Mouse (Mus musculus) lung, postnatal 4 days (tissue): ENCODE data around the gene Znrd1.
A peak's percentile ranks its signal among the peaks of the same experiment; 100 is the strongest.
"Not testable (repeated sequence)": the region's sequence is repeated elsewhere in the genome, so short reads cannot be mapped to it uniquely, and the experiment has no call there.

Experiments used
- DNase-seq, 2 experiments: peaks; one replicate each; pipeline ENCODE4 v3.0.0; 2021

The Znrd1 gene

DNA sequence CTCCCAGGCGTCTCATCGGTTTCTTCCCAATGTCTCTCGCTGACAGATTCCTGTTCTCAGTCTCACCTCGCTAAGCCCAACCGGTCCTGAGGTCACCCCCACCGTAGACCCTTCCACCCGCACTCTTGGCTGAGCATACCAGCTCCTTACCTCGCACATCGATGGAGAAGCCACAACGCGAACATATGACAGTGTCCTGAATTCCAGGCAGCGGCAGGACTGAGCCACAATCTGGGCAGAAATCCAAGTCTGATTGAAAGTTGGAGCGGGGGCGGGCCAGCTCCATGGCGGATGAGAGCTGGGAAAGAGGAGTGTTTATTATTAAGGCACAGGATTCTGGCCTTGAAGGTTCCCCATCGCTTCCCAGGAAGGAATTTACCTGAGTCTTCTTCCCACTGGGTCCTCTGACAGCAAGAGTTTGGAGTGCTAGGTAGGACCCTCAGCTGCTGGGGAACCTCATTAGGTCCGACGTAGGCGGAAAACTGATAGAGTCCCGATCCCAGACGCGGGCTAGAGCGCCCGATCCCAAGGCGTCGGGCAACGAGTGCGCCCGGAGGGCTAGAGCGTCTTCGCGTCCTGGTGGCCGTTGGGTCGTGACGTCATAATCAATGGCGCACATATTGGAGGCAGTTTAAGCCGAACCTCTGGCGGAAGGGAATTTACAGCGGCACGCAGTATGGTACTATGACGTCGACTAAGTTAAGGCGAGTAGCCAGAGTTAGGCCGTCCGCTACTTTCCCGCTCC, at the start of gene Znrd1, which contains the start of gene Znrd1as:
Gene Znrd1 (minus strand): TSS at position 561 of the 745 bp plus-strand sequence.
Gene Znrd1as (plus strand): TSS at position 594 of the 745 bp plus-strand sequence.
- DNase-seq, result peak; percentile 94 to 96

DNA sequence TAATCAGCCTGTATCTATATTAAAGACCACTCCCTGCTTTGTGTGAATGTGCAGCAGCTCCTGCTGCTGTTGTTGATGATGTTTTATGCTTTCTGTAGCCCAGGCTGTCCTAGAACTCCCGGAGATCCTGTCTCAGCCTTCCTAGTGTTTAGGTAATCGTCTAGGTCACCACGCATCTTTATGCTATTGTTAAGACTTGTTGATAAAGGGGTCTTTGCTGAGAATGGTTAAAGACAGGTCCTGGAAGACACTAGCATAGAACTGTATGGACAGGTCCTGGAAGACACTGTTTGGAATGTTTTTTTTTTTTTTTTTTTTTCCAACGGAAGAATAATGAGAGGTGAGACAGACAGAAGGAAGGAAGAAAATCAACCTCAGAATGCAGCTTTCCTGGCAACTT, 45.0 kb upstream of the Znrd1 start:
- no peak for DNase-seq

DNA sequence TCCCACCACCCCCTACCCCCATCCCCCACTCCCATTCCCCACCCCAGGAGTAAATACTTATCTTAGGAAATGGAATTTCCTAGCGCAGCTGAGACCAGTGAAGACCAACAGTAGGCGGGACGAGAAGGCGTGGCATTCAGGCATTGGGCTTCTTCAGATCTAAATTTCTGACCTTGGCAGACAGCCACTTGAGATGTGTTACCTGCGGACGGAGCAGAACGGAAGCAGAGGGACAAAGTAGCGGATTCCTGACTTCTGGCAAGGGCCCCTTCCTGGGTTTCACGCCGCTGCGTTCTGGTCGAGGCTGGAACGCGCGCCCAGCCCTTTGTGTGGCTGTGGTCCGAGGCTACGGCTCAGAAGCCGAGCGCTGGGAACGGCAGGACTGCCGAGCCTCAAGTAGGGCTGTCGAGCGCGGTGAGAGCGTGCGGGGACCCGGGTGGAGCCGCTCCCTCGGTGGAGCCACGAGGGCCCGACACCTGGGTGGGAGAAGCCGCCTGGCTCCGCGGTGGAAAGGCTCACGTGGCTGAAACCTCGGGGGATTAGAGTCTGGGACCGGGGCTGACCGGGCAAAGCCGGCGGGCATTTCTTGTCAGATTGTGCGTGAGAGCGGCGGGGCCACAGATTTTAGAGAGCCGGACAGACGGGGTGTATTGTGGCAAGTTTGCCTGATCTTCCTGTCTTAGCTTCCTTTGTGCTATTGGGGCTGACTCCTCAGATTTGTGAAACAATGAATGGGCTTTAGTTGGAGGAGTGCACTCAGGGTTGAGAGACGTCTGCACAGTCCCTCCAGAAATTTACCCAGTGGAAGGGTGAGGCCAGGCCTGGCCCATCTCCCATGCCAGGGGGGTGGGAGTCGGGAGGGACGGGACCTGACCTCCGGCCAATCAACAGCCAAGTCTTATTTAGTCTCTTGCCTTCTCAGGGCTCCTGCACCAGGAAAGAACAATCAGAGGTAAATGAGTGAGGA, 44.3 kb upstream of the Znrd1 start:
- DNase-seq, result peak; percentile 77 to 87

DNA sequence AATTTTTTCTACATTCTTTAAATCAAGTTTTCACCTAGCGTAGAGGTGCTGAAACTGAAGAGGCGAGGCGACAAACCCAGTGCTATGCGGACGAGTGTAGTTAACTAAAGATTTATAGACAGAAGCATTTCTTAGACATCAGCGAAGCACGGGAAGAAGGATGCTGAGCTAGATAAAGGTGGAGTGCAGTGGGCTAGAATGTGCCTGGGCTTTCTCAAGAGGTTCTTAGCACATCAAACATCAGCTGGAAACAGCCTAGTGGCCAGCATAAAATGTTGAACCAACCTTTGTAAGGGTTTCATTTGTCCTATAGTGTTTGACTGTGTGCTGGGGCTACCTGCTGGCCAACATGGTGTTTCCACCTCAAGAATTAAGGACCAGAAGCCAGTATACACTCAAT, 42.5 kb upstream of the Znrd1 start, which contains the start of gene Zfp57:
Gene Zfp57 (plus strand): TSS at position 301 of the 400 bp plus-strand sequence.
- DNase-seq, result no peak

DNA sequence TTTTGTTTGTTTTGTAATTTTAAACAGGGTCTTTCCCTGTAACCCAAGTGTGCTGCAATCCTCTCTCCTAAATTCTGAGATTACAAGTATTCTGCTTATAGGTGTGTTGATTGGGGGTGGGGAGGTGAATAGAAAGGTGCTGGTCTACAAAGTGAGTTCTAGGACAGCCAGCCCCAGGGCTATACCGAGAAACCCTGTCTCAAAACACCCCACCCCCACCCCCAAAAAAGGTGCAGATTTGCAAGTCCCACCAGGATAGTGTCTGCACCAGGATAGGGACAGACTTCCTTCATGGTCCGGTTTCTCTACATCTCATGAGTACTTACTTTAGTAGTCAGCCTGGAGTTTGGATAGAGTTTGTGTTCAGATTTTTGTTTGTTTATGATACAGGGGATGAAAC, 40.1 kb upstream of the Znrd1 start:
- no peak for DNase-seq

DNA sequence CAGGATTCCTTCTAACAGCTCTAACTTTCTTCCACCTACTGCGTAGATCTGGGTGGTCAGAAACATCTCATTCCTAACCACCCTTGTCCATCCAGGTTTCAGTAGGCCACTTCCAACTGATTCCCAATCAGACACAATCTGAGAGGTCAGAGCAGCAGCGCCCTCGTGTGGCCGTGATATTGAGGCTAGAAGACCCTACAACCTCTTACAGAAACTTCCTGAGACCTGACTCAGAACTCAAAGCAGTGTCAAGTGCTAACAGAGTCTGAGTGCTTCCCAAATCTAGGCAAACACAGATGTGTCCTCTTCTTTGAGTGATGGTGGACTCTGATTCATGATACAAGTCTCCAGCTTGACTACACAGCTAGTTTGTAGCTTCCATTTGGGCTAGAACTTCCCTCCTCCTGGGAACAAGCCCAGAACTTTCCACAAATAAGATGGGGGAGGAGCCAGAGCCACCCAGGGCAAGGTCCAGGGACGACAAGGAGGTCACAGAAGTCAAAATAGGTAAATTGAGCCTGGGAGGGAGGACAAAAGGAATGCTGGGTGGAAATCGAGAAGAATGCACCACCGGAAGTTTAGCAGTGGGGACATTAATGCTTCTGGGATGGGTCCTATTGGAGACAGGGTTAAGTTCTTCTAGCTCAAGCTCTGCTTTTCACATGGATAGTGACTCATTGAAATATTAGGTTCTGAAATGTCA, 38.8 kb upstream of the Znrd1 start:
- peak; percentile 78 to 86 for DNase-seq

DNA sequence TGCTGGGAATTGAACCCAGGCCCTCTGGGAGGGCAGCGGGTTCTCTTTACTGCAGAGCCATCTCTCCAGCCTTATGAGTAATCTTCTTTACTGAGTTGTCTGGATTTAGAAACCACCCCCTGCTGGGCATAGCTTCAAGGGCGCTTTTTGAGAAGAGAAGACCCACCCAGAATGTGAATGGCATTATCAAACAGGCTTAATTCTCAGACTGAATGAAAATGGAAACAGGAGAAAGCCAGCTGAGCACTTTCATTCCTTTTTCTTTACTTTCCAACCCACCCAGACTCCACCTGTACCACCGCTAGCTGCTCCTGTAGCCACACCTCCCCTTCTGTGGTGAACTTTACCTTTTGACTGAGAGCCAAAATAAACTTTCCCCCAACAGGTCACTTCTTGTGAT, 37.1 kb upstream of the Znrd1 start:
- no peak for DNase-seq

DNA sequence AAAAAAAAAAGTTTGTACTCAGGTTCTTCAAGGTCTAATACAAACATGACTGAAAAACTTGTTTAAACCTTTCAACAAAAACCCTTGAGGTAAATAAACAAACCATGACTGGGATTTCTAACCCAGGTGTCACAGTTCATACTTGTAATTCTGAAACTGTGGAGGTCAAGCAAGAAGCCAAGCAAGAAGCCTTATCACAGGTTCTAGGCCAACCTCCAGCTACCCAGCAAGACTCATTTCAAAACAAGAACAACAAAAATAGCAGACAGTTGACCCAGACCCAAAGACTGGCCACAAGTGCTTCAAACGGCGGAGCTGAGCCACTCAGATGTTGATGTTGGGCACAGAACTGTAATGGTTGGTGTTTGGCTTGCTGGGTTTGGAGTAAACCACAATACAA, 36.2 kb upstream of the Znrd1 start:
- DNase-seq, result no peak

DNA sequence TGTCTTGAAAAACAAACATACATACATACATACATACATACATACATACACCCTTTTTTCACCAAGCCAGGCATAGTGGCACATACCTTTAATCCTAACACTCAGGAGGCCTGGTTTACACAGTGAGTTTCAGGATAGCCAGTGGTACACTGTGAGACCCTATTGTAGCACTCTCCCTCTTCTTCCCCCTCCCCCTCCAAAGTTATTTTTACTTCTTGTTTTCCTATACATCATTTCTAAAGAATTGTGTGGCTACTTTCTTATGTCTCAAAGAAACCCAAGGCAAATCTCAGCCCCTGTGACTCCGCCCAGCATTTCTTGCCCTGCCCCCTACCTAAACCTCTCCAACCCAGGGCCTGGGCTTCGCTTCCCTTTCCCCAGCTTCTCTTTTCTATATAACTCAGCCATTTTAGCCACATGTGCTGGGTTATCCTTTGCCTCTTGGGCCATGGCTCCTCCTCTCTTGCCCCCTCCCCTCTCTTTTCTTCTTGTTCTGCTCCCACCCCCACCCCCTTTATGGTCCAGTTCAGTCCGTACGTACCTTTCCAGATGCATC, 35.5 kb upstream of the Znrd1 start:
- DNase-seq, result no peak

DNA sequence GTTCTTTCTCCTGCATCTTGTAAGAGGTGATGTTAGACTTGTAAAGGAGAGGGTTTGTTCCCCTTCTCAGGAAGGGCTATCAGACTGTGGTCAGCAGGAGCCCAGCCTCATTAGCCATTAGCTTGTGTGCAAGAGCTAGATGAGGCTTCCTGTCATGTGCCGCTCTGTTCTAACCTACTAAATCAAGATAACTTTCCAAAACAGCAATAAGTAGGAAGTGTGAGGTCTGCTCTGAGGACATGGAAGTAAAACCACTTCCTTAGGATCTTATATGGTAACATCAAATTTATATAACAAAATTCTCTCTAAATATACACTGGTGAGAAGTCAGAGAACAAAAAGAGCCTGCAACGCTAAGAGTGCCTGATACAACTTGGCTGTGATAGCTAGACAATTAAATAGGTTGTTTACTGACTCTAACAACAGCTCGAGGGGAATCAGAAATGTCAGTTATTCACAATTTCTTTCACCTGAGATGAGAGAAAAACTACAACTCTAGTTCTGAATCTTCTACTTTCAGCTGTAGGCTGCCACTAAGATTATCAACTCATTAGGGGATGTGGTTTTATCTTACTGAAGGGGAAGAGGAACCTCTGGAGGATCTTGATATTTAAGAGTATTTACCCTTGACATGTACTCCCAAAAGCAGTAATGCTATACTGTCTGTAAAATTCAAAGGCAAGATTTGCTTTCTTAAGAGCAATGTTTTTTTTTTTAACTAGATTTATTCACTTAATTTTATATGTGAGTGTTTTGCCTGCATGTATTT, 34.2 kb upstream of the Znrd1 start:
- no peak for DNase-seq

DNA sequence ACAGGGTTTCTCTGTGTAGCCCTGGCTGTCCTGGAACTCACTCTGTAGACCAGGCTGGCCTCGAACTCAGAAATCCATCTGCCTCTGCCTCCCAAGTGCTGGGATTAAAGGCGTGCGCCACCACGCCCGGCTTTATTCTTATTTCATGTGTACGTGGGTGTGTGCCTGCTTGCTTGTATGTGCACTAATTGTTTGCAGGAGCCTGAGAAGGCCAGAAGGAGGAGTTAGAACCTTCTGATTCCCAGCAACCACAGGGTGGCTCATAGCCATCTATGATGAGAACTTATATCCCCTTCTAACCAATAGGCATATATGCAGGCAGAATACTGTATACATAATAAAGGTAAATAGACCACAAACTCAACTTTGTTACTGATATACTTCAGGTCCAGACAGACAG, 32.3 kb upstream of the Znrd1 start:
- DNase-seq, result not testable (repeated sequence)

DNA sequence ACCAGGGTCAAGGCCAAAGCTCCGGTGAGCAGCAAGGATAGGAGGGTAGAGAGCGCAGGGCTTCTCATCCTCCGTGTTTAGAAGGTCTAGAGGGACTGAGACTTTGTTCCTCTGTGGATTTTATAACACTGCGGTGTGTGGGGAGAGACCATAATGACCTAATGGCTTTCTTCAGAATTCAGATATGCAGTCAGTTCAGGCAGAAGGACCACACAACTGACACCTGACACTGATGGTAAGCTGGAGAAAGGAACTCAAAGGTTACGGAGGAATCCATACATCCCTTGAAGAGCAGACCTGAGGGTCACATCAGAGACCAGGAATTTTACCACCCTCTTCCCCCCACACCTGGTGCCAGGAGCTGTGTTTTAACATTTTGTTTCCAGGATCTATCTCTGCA, 31.1 kb upstream of the Znrd1 start, which contains the start of gene H2-M5:
Gene H2-M5 (minus strand): TSS at position 101 of the 400 bp plus-strand sequence.
- no peak for DNase-seq

DNA sequence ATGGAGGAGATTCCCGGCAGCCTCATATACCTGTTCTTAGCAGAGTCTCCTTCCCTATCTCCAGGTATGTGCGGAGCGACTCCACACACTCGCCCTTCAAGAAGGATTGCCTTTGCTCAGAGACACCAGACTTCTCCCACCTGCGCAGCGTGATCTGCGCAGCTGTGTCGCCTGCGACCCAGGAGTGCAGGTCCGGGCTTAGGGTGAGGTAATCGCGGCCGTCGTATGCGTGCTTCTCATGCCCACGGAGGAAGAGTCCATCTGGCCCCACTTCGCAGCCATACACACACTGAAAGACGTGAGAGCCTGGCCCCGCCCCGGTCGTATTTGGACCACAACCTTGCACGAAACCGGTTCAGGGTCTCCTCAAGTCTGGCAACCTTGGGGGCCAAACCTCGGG, 30.1 kb upstream of the Znrd1 start:
- no peak for DNase-seq

DNA sequence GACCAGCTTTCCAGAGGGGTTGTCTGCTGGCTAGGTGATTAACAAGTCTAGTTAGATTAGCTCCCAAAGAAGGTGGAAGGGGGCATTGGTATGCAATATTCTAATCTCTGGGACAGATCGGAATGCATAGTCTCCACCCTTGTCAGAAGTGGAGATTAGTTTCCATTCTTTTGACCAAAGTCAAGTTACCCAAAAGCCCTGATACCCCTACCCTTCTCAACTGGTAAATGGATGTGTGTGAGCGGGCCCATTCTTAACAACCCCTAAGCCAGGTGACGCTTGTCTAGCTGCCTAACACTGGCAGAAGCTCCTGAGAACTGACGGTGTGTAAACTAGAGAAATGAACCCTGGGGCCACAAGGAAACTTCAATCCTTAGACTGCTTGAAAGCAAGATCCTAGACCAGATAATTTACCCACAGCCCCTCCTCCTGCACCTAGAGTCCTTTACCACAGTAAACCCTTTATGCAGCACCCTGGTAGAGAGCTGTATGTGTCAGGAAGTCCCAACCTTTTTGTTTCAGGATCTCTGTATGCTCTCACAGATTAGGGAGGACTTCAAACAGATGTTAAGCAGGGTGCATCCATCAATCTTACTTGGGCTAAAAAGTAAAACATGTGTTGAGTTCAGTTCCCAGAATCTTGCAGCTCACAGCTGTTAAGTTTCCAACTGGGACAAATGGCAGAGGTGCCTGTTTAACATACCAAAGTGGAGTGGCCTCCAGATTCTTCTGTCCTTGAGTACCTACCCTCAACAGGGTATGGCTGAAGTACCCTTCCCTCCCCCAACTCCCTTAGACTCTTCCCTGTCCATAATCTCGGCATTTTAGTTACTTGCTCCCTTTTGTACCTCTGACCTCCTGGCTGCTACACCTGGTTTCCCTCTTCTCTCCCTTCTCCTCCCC, 24.1 kb upstream of the Znrd1 start:
- no peak for DNase-seq

DNA sequence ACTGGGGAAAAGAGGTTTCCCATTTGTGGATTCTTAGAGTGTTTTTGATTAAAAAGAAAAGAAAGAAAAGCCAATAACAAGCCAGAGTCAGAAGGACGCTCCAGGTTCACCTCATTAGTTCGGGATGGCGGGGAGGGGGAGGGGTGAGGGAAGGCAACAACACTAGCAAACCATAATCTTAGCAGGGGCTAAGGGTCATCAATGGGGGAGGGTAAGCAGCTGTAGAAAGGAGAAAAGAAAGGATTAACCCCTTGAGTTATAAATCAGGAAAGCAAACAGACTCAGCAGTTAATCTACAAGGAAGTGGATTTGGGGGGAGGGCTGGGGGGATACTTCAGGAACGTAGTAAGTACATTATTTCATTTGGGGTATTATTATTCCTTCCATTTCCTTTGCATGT, 23.5 kb upstream of the Znrd1 start:
- DNase-seq, result no peak

DNA sequence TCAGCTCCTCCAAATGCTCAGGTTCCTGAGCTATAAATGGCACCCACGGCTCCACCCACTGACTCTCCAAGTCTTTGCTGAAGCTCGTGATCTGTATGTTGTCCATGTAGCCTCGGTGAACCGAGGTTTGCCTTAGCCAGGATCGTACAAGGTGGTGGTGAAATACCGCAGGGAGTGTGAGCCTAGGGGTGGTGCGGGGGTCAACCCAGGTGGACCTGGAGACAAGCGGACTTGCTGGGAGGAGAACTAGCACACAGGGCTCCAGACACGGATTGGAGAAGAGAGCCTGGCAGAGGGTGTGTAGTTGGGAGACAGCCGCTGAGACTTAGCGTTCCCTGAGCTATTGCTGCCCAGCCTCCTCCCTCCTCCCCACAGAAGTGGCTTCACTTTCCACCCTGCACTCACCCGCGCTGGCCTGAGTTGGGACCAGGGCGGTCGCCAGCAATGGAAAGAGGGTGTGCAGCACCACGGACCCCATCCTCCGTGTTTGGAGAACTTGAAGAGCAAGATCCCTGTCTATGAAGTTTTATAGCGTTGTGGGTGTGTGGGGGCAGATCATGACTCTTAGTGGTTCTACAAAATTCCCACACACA, 23.0 kb upstream of the Znrd1 start, which contains the start of gene 2410137M14Rik:
Gene 2410137M14Rik (minus strand): TSS at position 17 of the 593 bp plus-strand sequence.
- DNase-seq, result peak in 1 of 2 experiments; percentile 31

DNA sequence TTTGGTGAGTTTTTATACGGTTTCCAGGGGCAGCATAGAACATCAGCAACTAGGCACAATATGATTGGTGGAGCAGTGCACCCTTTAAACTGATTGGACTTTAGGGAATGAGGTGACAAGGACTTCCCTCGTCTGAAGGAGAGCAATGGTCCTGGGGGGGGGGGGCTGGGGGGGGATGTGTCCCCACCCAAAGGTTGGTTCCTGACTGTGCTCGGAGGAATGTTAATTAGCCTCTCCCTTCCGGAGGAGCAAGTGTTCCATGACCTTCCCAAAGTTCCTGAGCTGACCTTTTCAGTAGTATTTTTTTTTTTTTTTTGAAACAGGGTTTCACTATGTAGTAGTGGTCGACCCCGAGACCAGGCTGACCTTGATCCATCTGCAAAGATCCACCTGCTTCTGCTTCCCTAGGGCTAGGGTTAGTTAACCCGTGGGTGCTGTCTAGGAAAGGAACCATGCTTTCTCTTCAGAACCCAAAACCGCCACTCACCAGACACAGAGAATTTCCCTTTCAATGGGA, 15.0 kb upstream of the Znrd1 start:
- no peak for DNase-seq

DNA sequence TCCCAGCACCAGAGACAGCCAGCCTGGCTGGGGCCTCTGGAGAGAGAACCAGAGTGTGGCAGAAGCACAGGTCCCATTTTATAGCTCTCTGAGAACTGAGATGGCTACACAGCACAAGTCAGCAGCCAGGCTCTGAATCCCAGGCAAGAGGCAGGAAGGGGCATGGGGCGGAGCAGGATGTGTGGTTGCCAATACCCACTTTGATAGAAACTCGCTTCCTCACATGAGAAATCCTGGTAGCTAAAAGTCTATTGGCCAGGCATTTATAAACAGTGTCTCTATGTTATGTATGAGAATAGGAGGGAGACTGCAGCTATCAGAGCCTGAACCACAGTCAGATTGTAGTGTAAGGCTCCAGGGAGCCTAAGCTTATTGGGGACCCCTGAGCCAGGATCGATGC, 14.4 kb upstream of the Znrd1 start:
- DNase-seq, result peak in 1 of 2 experiments; percentile 35

DNA sequence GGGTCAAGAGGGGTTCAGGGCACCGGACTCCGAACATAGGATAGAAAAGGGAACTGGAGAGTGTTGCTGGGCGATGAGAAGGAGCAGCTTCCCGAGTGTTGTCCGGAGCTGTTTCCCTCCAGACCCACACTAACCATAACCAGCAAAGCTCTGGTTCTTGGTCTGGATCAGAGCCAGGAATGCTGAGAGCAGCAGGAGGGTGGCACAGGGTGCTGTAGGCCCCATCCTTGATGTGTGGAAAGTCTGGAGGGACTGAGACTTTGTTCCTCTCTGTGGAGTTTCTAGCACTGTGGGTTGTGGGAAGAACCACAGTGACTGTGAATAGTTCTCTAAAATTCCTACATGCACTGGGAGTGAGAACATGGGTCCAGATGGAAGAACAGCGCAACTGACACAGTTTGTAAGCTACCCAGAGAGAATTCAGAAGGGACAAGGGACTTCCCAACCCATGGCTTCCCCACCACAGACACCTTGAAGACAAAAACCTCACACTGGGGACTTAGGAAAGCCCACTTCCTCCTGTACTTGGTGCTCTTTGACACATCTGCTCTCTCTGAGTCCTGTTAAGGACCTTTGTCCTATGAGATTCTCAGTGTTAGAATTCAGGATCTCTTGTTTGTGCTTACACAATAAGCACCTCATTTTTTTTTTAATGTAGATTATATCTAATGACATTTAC, 13.0 kb upstream of the Znrd1 start:
- DNase-seq, result no peak
